Comparison of ENCODE assay signal across 10 mouse cellular contexts in genomic region chr11:20958233-20958632, GRCm38 (mm10).
DNase-seq lines count a peak whose midpoint lies in the region; ATAC-seq and TF ChIP-seq lines count a peak whose summit lies in the region.
"Had no signal": no experiment of that assay in that cellular context is flagged by ENCODE, and none has a peak within 500 bp of the region (broad histone marks: within the 10 kb centered on the region; RNA-seq: fewer than 3 reads in every experiment).

No protein-coding gene starts in this region.

- H3K4me1 ChIP-seq in ES-Bruce4 (ENCODE audit: control insufficient read depth, insufficient read depth, low read length) = peaks cover 6% of the 10 kb centered on the region
- peaks cover 19% of the 10 kb centered on the region for H3K4me1 ChIP-seq in heart, embryonic 15.5 days (replicated peaks)
- peaks cover 15% of the 10 kb centered on the region for H3K4me1 ChIP-seq in liver, embryonic 13.5 days (replicated peaks)
- H3K4me1 ChIP-seq in forebrain, embryonic 11.5 days (replicated peaks; ENCODE audit: control insufficient read depth, insufficient read depth, low read length) = no peaks in the 10 kb centered on the region
- H3K4me1 ChIP-seq in forebrain, embryonic 13.5 days = no peaks in the 10 kb centered on the region

- 16% methylated on average over 5 of the region's 5 CpGs for WGBS in heart, embryonic 15.5 days
- 10% methylated on average over 5 of the region's 5 CpGs for WGBS in liver, embryonic 13.5 days (ENCODE audit: insufficient replicate concordance)
- WGBS in forebrain, embryonic 11.5 days = 10% methylated on average over 5 of the region's 5 CpGs
- WGBS in forebrain, embryonic 13.5 days = 19% methylated on average over 5 of the region's 5 CpGs

- no peaks in the 10 kb centered on the region for H3K27me3 ChIP-seq in ES-Bruce4 (ENCODE audit: control insufficient read depth, insufficient read depth, low read length, poor library complexity, severe bottlenecking)
- H3K27me3 ChIP-seq in heart, embryonic 15.5 days = no peaks in the 10 kb centered on the region
- H3K27me3 ChIP-seq in liver, embryonic 13.5 days = no peaks in the 10 kb centered on the region
- no peaks in the 10 kb centered on the region for H3K27me3 ChIP-seq in forebrain, embryonic 11.5 days (ENCODE audit: control insufficient read depth, insufficient read depth, low read length)
- H3K27me3 ChIP-seq in forebrain, embryonic 13.5 days = no peaks in the 10 kb centered on the region

- no peaks in the 10 kb centered on the region for H3K9me3 ChIP-seq in ES-Bruce4 (replicated peaks; ENCODE audit: control insufficient read depth, insufficient read depth, low read length, poor library complexity, severe bottlenecking)
- H3K9me3 ChIP-seq in heart, embryonic 15.5 days (replicated peaks) = no peaks in the 10 kb centered on the region
- no peaks in the 10 kb centered on the region for H3K9me3 ChIP-seq in liver, embryonic 13.5 days (replicated peaks)
- H3K9me3 ChIP-seq in forebrain, embryonic 11.5 days (ENCODE audit: control insufficient read depth, low read length) = no peaks in the 10 kb centered on the region
- no peaks in the 10 kb centered on the region for H3K9me3 ChIP-seq in forebrain, embryonic 13.5 days (replicated peaks)

- no peak for TF ChIP-seq EP300 in ES-Bruce4 (IDR thresholded peaks at IDR 0.05; ENCODE audit: insufficient read depth, low read depth, low read length)

- H3K4me2 ChIP-seq in heart, embryonic 15.5 days = no peak overlapping the region
- H3K4me2 ChIP-seq in liver, embryonic 13.5 days = 0 out of 2 replicates have a peak overlapping the region, but pooled peaks have one; percentile 4
- H3K4me2 ChIP-seq in forebrain, embryonic 11.5 days (ENCODE audit: low read depth, low read length, severe bottlenecking) = no peak overlapping the region
- no peak overlapping the region for H3K4me2 ChIP-seq in forebrain, embryonic 13.5 days

- no peak overlapping the region for H3K4me3 ChIP-seq in ES-Bruce4 (ENCODE audit: low read depth, low read length)
- H3K4me3 ChIP-seq in heart, embryonic 15.5 days = no peak overlapping the region
- H3K4me3 ChIP-seq in liver, embryonic 13.5 days (replicated peaks) = no peak overlapping the region
- H3K4me3 ChIP-seq in forebrain, embryonic 11.5 days (ENCODE audit: low read depth, low read length) = no peak overlapping the region
- H3K4me3 ChIP-seq in forebrain, embryonic 13.5 days = no peak overlapping the region

- peak overlapping the region; percentile 58 for H3K27ac ChIP-seq in ES-Bruce4 (ENCODE audit: insufficient read depth, low read length)
- H3K27ac ChIP-seq in heart, embryonic 15.5 days = peak overlapping the region; percentile 49
- H3K27ac ChIP-seq in liver, embryonic 13.5 days = 0 out of 2 replicates have a peak overlapping the region, but pooled peaks have one; percentile 29
- no peak overlapping the region for H3K27ac ChIP-seq in forebrain, embryonic 11.5 days (ENCODE audit: low read depth, low read length)
- no peak overlapping the region for H3K27ac ChIP-seq in forebrain, embryonic 13.5 days

- no peak for TF ChIP-seq CTCF in ES-Bruce4 (IDR thresholded peaks at IDR 0.05; ENCODE audit: low read depth, low read length)

- peak; percentile 82 for DNase-seq in 416B (ENCODE audit: low read depth)
- DNase-seq in liver, embryonic 13.5 days = no peak
- DNase-seq in cerebellum, adult 8-10 months = no peak
- DNase-seq in forebrain, embryonic 11.5 days (ENCODE audit: low spot score) = no peak
- DNase-seq in urinary bladder, adult 2 months (ENCODE audit: low spot score) = no peak
- DNase-seq: adrenal gland, postnatal 10 days; thymus, postnatal 36 days had no signal

- no peak for TF ChIP-seq POLR2A in ES-Bruce4 (IDR thresholded peaks at IDR 0.05; ENCODE audit: insufficient read depth, low read length)

- H3K36me3 ChIP-seq in ES-Bruce4 (ENCODE audit: control insufficient read depth, insufficient read depth, low read length, poor library complexity, severe bottlenecking) = no peaks in the 10 kb centered on the region
- no peaks in the 10 kb centered on the region for H3K36me3 ChIP-seq in heart, embryonic 15.5 days
- H3K36me3 ChIP-seq in liver, embryonic 13.5 days = no peaks in the 10 kb centered on the region
- no peaks in the 10 kb centered on the region for H3K36me3 ChIP-seq in forebrain, embryonic 11.5 days (ENCODE audit: control insufficient read depth, insufficient read depth, low read length)
- no peaks in the 10 kb centered on the region for H3K36me3 ChIP-seq in forebrain, embryonic 13.5 days (ENCODE audit: poor library complexity, severe bottlenecking)

- 0 out of 2 replicates have a peak overlapping the region, but pooled peaks have one; percentile 54 for H3K9ac ChIP-seq in ES-Bruce4 (ENCODE audit: low read depth, poor library complexity, severe bottlenecking)
- H3K9ac ChIP-seq in heart, embryonic 15.5 days = no peak overlapping the region
- no peak overlapping the region for H3K9ac ChIP-seq in liver, embryonic 13.5 days
- H3K9ac ChIP-seq in forebrain, embryonic 11.5 days (ENCODE audit: low read length) = no peak overlapping the region
- no peak overlapping the region for H3K9ac ChIP-seq in forebrain, embryonic 13.5 days

- peak; percentile 36; the same call in 1 of the 2 replicates for ATAC-seq in heart, embryonic 15.5 days (replicated peaks; ENCODE audit: insufficient number of reproducible peaks, insufficient read depth, low FRiP score, low read depth)
- ATAC-seq in liver, embryonic 13.5 days (ENCODE audit: low read depth) = no peak
- no peak for ATAC-seq in forebrain, embryonic 11.5 days (replicated peaks; ENCODE audit: low FRiP score)
- no peak for ATAC-seq in forebrain, embryonic 13.5 days

Comparison
In these comparisons a context has a peak if more than half of its experiments do, and no peak if none do; other contexts are left out.
1. H3K27ac ChIP-seq: peak in ES-Bruce4 (single experiment), heart, embryonic 15.5 days (single experiment) and liver, embryonic 13.5 days (single experiment); none in forebrain, embryonic 11.5 days (single experiment) and forebrain, embryonic 13.5 days (single experiment).